In genomic region chr4:132261514-132262357, GRCm38 (mm10) we compare ENCODE assay signal across 7 mouse cellular contexts. TPM values are rescaled to one million over a fixed set of nuclear protein-coding genes. Genes with fewer than 3 reads are reported as not detected.
DNase-seq lines count a peak whose midpoint lies in the region; ATAC-seq and TF ChIP-seq lines count a peak whose summit lies in the region.

Gene Gmeb1, minus strand, starts transcription at chr4:132261602.

- no peak; the same call in 1 of the 2 replicates for TF ChIP-seq CTCF in spleen, adult 2 months (IDR thresholded peaks at IDR 0.05; ENCODE audit: extremely low read depth, insufficient read depth, insufficient read length, insufficient replicate concordance)

- peak within 1 kb of the TSS; percentile 96 for H3K27ac ChIP-seq in embryonic facial prominence, embryonic 12.5 days
- H3K27ac ChIP-seq in limb, embryonic 13.5 days, result peak within 1 kb of the TSS; percentile 95
- H3K27ac ChIP-seq in midbrain, embryonic 15.5 days, result peak within 1 kb of the TSS; percentile 89
- H3K27ac ChIP-seq in spleen, adult 2 months (ENCODE audit: insufficient read depth, low read length), result peak within 1 kb of the TSS; percentile 93

- no peak; the same call in 1 of the 2 replicates for TF ChIP-seq POLR2A in spleen, adult 2 months (IDR thresholded peaks at IDR 0.05; ENCODE audit: low read depth, low read length)

- peaks cover 15% of the 10 kb centered on the region for H3K4me1 ChIP-seq in embryonic facial prominence, embryonic 12.5 days
- peaks cover 14% of the 10 kb centered on the region for H3K4me1 ChIP-seq in limb, embryonic 13.5 days
- H3K4me1 ChIP-seq in midbrain, embryonic 15.5 days, result peaks cover 27% of the 10 kb centered on the region
- H3K4me1 ChIP-seq in spleen, adult 2 months (ENCODE audit: control insufficient read depth, insufficient read depth, insufficient read length), result peaks cover 7% of the 10 kb centered on the region; the same call in 1 of the 2 replicates

- no peaks in the 10 kb centered on the region for H3K36me3 ChIP-seq in embryonic facial prominence, embryonic 12.5 days
- 0 out of 2 replicates have a peak, but pooled peaks cover 3% of the 10 kb centered on the region for H3K36me3 ChIP-seq in limb, embryonic 13.5 days
- no peaks in the 10 kb centered on the region for H3K36me3 ChIP-seq in midbrain, embryonic 15.5 days (replicated peaks)
- no peaks in the 10 kb centered on the region for H3K36me3 ChIP-seq in spleen, adult 2 months (ENCODE audit: control insufficient read depth, insufficient read depth, low read length)

- ATAC-seq in embryonic facial prominence, embryonic 12.5 days (ENCODE audit: insufficient number of reproducible peaks, insufficient read depth, low FRiP score, low TSS enrichment), result peak; percentile 83
- ATAC-seq in limb, embryonic 13.5 days (ENCODE audit: low FRiP score, low read depth), result peak; percentile 91
- ATAC-seq in midbrain, embryonic 15.5 days (replicated peaks), result peak; percentile 94

- 16% methylated on average over 41 of the region's 49 CpGs for WGBS in embryonic facial prominence, embryonic 12.5 days
- WGBS in limb, embryonic 13.5 days, result 24% methylated on average over 28 of the region's 49 CpGs
- WGBS in midbrain, embryonic 15.5 days, result 15% methylated on average over 42 of the region's 49 CpGs
- 6% methylated on average over 42 of the region's 49 CpGs for WGBS in spleen, adult 2 months

- peak within 1 kb of the TSS; percentile 87 for H3K4me3 ChIP-seq in embryonic facial prominence, embryonic 12.5 days
- peak within 1 kb of the TSS; percentile 77 for H3K4me3 ChIP-seq in limb, embryonic 13.5 days
- H3K4me3 ChIP-seq in midbrain, embryonic 15.5 days, result peak within 1 kb of the TSS; percentile 85
- H3K4me3 ChIP-seq in spleen, adult 2 months (ENCODE audit: extremely low read depth, insufficient read depth, insufficient read length), result peak within 1 kb of the TSS; percentile 84

- H3K27me3 ChIP-seq in embryonic facial prominence, embryonic 12.5 days, result no peaks in the 10 kb centered on the region
- no peaks in the 10 kb centered on the region for H3K27me3 ChIP-seq in limb, embryonic 13.5 days
- no peaks in the 10 kb centered on the region for H3K27me3 ChIP-seq in midbrain, embryonic 15.5 days (replicated peaks)
- no peaks in the 10 kb centered on the region for H3K27me3 ChIP-seq in spleen, adult 2 months (ENCODE audit: control insufficient read depth, insufficient read depth, low read length)

- no peaks in the 10 kb centered on the region for H3K9me3 ChIP-seq in embryonic facial prominence, embryonic 12.5 days
- no peaks in the 10 kb centered on the region for H3K9me3 ChIP-seq in limb, embryonic 13.5 days
- H3K9me3 ChIP-seq in midbrain, embryonic 15.5 days, result no peaks in the 10 kb centered on the region

- peak; percentile 87 for DNase-seq in adrenal gland, postnatal 14 days
- DNase-seq in heart, adult 18-20 months, result peak; percentile 85
- DNase-seq in kidney, adult 18-20 months, result peak; percentile 82
- DNase-seq in spleen, adult 2 months (ENCODE audit: low read depth in 1 of 2, low spot score in 2 of 2), result peak; percentile 44 to 75

- peak within 1 kb of the TSS; percentile 97 for H3K9ac ChIP-seq in embryonic facial prominence, embryonic 12.5 days
- H3K9ac ChIP-seq in limb, embryonic 13.5 days, result peak within 1 kb of the TSS; percentile 93
- peak within 1 kb of the TSS; percentile 89 for H3K9ac ChIP-seq in midbrain, embryonic 15.5 days

- H3K4me2 ChIP-seq in embryonic facial prominence, embryonic 12.5 days (replicated peaks), result peak within 1 kb of the TSS; percentile 74
- H3K4me2 ChIP-seq in limb, embryonic 13.5 days (replicated peaks), result peak within 1 kb of the TSS; percentile 79
- peak within 1 kb of the TSS; percentile 75 for H3K4me2 ChIP-seq in midbrain, embryonic 15.5 days

RNA-seq across cellular contexts. Expression of gene Gmeb1, which starts in this region (rescaled TPM):
- total RNA-seq in adrenal gland, postnatal 14 days (2021), result 16.2 and 17.3 TPM in 2 replicates
- 43.0 and 43.3 TPM in 2 replicates for polyA plus RNA-seq in embryonic facial prominence, embryonic 12.5 days (2016; fragmentation: Nextera tagmentation; extraction: Ambion mirVana)
- total RNA-seq in heart, adult 18-20 months (2021), result 1 to 10 TPM; 9.1 to 9.4 TPM
- polyA plus RNA-seq in limb, embryonic 13.5 days (2015; fragmentation: Nextera tagmentation; extraction: Ambion mirVana), result 42.1 and 45.3 TPM in 2 replicates
- polyA plus RNA-seq in midbrain, embryonic 15.5 days (2015; fragmentation: Nextera tagmentation; extraction: Ambion mirVana), result 45.7 and 47.4 TPM in 2 replicates
- polyA plus RNA-seq in spleen, adult 2 months (2012; rRNA removed), result 12.0 and 14.3 TPM in 2 replicates

Comparison
In these comparisons a context has a peak if more than half of its experiments do, and no peak if none do; other contexts are left out.
1. Peak in every context shown above with its lines: DNase-seq, ATAC-seq, H3K4me3 ChIP-seq and H3K27ac ChIP-seq.